Mouse (Mus musculus) heart, postnatal 14 days (tissue): ENCODE results near the gene Fam19a5. TPM values are rescaled to one million over a fixed set of nuclear protein-coding genes. Genes with fewer than 3 reads are reported as not detected.

Experiments
- DNase-seq, 2 experiments: peaks; one replicate each; pipeline ENCODE4 v3.0.0; 2021 to 2022
- intact Hi-C: fragments of 180-260 bp; cut with DNase I; formaldehyde crosslinking; loops from one replicate; pipeline ENCODE4 v1.15.1; 2025
- total RNA-seq, 2 experiments: library from RNA; stranded (reverse); gene quantifications; 2 replicates each; pipeline ENCODE4 v1.2.3; 2021

The Fam19a5 gene
- total RNA-seq, 2 experiments from 2014 or later, result 1.5 to 1.6 TPM

GRCm38 (mm10) chr15:87654551-87654950, 110.5 kb downstream of the Fam19a5 start:
- DNase-seq, result no peak
- intact Hi-C loops, result no loop called here

- intact Hi-C loops, result no loop called here
- DNase-seq, result no peak
Observed at GRCm38 (mm10) chr15:87656496-87657155, 112.5 kb downstream of the Fam19a5 start.

- intact Hi-C loops, result no loop called here
- no peak for DNase-seq
Observed at GRCm38 (mm10) chr15:87659729-87660128, 115.6 kb downstream of the Fam19a5 start.

- intact Hi-C loops, result no loop called here
- no peak for DNase-seq
Observed at GRCm38 (mm10) chr15:87661954-87662353, 117.9 kb downstream of the Fam19a5 start.

- intact Hi-C loops, result no loop called here
- DNase-seq, result no peak
Observed at GRCm38 (mm10) chr15:87666041-87666750, 122.1 kb downstream of the Fam19a5 start.

- intact Hi-C loops, result no loop called here
- DNase-seq, result no peak
Observed at GRCm38 (mm10) chr15:87667416-87667815, 123.3 kb downstream of the Fam19a5 start.

GRCm38 (mm10) chr15:87668112-87668511, 124.0 kb downstream of the Fam19a5 start:
- DNase-seq, result no peak
- intact Hi-C loops, result no loop called here

- no peak for DNase-seq
- intact Hi-C loops, result no loop called here
Observed at GRCm38 (mm10) chr15:87671929-87672328, 127.8 kb downstream of the Fam19a5 start.

- intact Hi-C loops, result no loop called here
- DNase-seq, result no peak
Observed at GRCm38 (mm10) chr15:87678711-87679110, 134.6 kb downstream of the Fam19a5 start.

GRCm38 (mm10) chr15:87682410-87682809, 138.3 kb downstream of the Fam19a5 start:
- no peak for DNase-seq
- intact Hi-C loops, result no loop called here

- intact Hi-C loops, result no loop called here
Observed at GRCm38 (mm10) chr15:87686415-87687040, 142.4 kb downstream of the Fam19a5 start.

GRCm38 (mm10) chr15:87691271-87691955, 147.3 kb downstream of the Fam19a5 start:
- intact Hi-C loops, result no loop called here
- DNase-seq, result no peak

More at GRCm38 (mm10) chr15:87686415-87687040, 142.4 kb downstream of the Fam19a5 start:
- no peak for DNase-seq

- intact Hi-C loops, result no loop called here
Observed at GRCm38 (mm10) chr15:87691958-87692357, 147.9 kb downstream of the Fam19a5 start.

GRCm38 (mm10) chr15:87692394-87692793, 148.3 kb downstream of the Fam19a5 start:
- DNase-seq, result no peak
- intact Hi-C loops, result no loop called here

More at GRCm38 (mm10) chr15:87691958-87692357, 147.9 kb downstream of the Fam19a5 start:
- no peak for DNase-seq

- DNase-seq, result no peak
- intact Hi-C loops, result no loop called here
Observed at GRCm38 (mm10) chr15:87692865-87693513, 148.9 kb downstream of the Fam19a5 start.

GRCm38 (mm10) chr15:87697433-87697996, 153.4 kb downstream of the Fam19a5 start:
- intact Hi-C loops, result no loop called here

GRCm38 (mm10) chr15:87698562-87699320, 154.6 kb downstream of the Fam19a5 start:
- DNase-seq, result no peak
- intact Hi-C loops, result no loop called here

More at GRCm38 (mm10) chr15:87697433-87697996, 153.4 kb downstream of the Fam19a5 start:
- DNase-seq, result no peak

GRCm38 (mm10) chr15:87702821-87703220, 158.7 kb downstream of the Fam19a5 start:
- no peak for DNase-seq
- intact Hi-C loops, result no loop called here

- DNase-seq, result no peak
- intact Hi-C loops, result no loop called here
Observed at GRCm38 (mm10) chr15:87703334-87703733, 159.2 kb downstream of the Fam19a5 start.
